Comparison of ENCODE assay signal across 11 mouse cellular contexts in genomic region chr6:52486655-52487054, GRCm38 (mm10).
DNase-seq lines count a peak whose midpoint lies in the region; ATAC-seq and TF ChIP-seq lines count a peak whose summit lies in the region.
"Had no signal": no experiment of that assay in that cellular context is flagged by ENCODE, and none has a peak within 500 bp of the region (broad histone marks: within the 10 kb centered on the region; RNA-seq: fewer than 3 reads in every experiment).

No protein-coding gene starts in this region.

- in situ Hi-C loops in CH12.LX (cut with MboI; ENCODE audit: low pct_ligation_motif_present, low pct_unique_long_range_greater_than_20kb, low sequenced_read_pairs), result no loop called here

- H3K4me3 ChIP-seq in heart, embryonic 10.5 days, result no peak overlapping the region
- H3K4me3 ChIP-seq in heart, embryonic 11.5 days (ENCODE audit: low read depth, low read length), result no peak overlapping the region
- H3K4me3 ChIP-seq in CH12.LX (replicated peaks in 1 of 3; ENCODE audit: low read depth in 2 of 3, low read length in 2 of 3, poor library complexity in 1 of 3), result no peak overlapping the region
- no peak overlapping the region for H3K4me3 ChIP-seq in heart, embryonic 15.5 days
- H3K4me3 ChIP-seq in liver, postnatal 0 days (ENCODE audit: low read depth, low read length), result no peak overlapping the region
- H3K4me3 ChIP-seq in midbrain, embryonic 10.5 days, result no peak overlapping the region

- H3K9me3 ChIP-seq in heart, embryonic 10.5 days, result no peaks in the 10 kb centered on the region
- H3K9me3 ChIP-seq in heart, embryonic 11.5 days (replicated peaks; ENCODE audit: control insufficient read depth, low read length), result no peaks in the 10 kb centered on the region
- H3K9me3 ChIP-seq in CH12.LX (replicated peaks; ENCODE audit: low read length), result no peaks in the 10 kb centered on the region
- H3K9me3 ChIP-seq in heart, embryonic 15.5 days (replicated peaks), result no peaks in the 10 kb centered on the region
- H3K9me3 ChIP-seq in liver, postnatal 0 days (ENCODE audit: low read length), result no peaks in the 10 kb centered on the region
- no peaks in the 10 kb centered on the region for H3K9me3 ChIP-seq in midbrain, embryonic 10.5 days (replicated peaks)

- DNase-seq in heart, embryonic 10.5 days (ENCODE audit: low spot score), result no peak
- no peak for DNase-seq in CH12.LX (ENCODE audit: extremely low read depth)
- no peak for DNase-seq in liver, postnatal 0 days
- DNase-seq in cerebellum, adult 9-11 months, result no peak
- DNase-seq in frontal cortex, postnatal 14 days (ENCODE audit: low spot score in 2 of 2), result no peak
- DNase-seq in midbrain, embryonic 10.5 days (ENCODE audit: low spot score), result no peak
- DNase-seq: cerebellum, postnatal 14 days; gastrocnemius, postnatal 14 days; thymus, postnatal 4 days had no signal

- H3K27ac ChIP-seq in heart, embryonic 10.5 days, result peak overlapping the region; percentile 23; the same call in 1 of the 2 replicates
- no peak overlapping the region for H3K27ac ChIP-seq in heart, embryonic 11.5 days (ENCODE audit: low read depth, low read length)
- no peak overlapping the region for H3K27ac ChIP-seq in CH12.LX (ENCODE audit: insufficient read depth, low read depth)
- peak overlapping the region; percentile 41; the same call in 1 of the 2 replicates for H3K27ac ChIP-seq in heart, embryonic 15.5 days
- peak overlapping the region; percentile 78 for H3K27ac ChIP-seq in liver, postnatal 0 days (ENCODE audit: low read depth)
- H3K27ac ChIP-seq in midbrain, embryonic 10.5 days (replicated peaks), result no peak overlapping the region

- dilution Hi-C loops in CH12.LX (cut with MboI; ENCODE audit: extremely low pct_ligation_motif_present, extremely low pct_unique_long_range_greater_than_20kb, low sequenced_read_pairs), result no loop called here

- no peak for ATAC-seq in heart, embryonic 11.5 days (replicated peaks; ENCODE audit: insufficient number of reproducible peaks, low FRiP score, low TSS enrichment)
- ATAC-seq in heart, embryonic 15.5 days (replicated peaks; ENCODE audit: insufficient number of reproducible peaks, insufficient read depth, low FRiP score, low read depth), result no peak
- ATAC-seq in liver, postnatal 0 days, result peak; percentile 38; the same call in 1 of the 2 replicates

- TF ChIP-seq EP300 in CH12.LX (IDR thresholded peaks at IDR 0.05; ENCODE audit: low read length), result no peak
- TF ChIP-seq EP300 in liver, postnatal 0 days (IDR thresholded peaks at IDR 0.05; ENCODE audit: low read depth), result no peak

- no peak for TF ChIP-seq RAD21 in CH12.LX (IDR thresholded peaks at IDR 0.05; ENCODE audit: low read depth, low read length)

- no peak overlapping the region for H3K9ac ChIP-seq in heart, embryonic 11.5 days (ENCODE audit: low read depth, low read length)
- no peak overlapping the region for H3K9ac ChIP-seq in CH12.LX (ENCODE audit: insufficient read depth, low read depth)
- no peak overlapping the region for H3K9ac ChIP-seq in heart, embryonic 15.5 days
- no peak overlapping the region for H3K9ac ChIP-seq in liver, postnatal 0 days (replicated peaks)

- no peaks in the 10 kb centered on the region for H3K36me3 ChIP-seq in heart, embryonic 10.5 days
- no peaks in the 10 kb centered on the region for H3K36me3 ChIP-seq in heart, embryonic 11.5 days (ENCODE audit: control insufficient read depth, insufficient read depth, low read length)
- no peaks in the 10 kb centered on the region for H3K36me3 ChIP-seq in CH12.LX (replicated peaks in 1 of 2; ENCODE audit: control insufficient read depth in 1 of 2, insufficient read depth in 1 of 2, low read length in 1 of 2)
- H3K36me3 ChIP-seq in heart, embryonic 15.5 days, result no peaks in the 10 kb centered on the region
- no peaks in the 10 kb centered on the region for H3K36me3 ChIP-seq in liver, postnatal 0 days (replicated peaks; ENCODE audit: insufficient read depth, low read length)
- no peaks in the 10 kb centered on the region for H3K36me3 ChIP-seq in midbrain, embryonic 10.5 days

- H3K4me1 ChIP-seq in heart, embryonic 10.5 days, result peaks cover 20% of the 10 kb centered on the region
- H3K4me1 ChIP-seq in heart, embryonic 11.5 days (ENCODE audit: control insufficient read depth, insufficient read depth, low read length), result no peaks in the 10 kb centered on the region
- peaks cover 2 to 33% of the 10 kb centered on the region in 2 experiments; a peak in 2 of 4 replicates for H3K4me1 ChIP-seq in CH12.LX (ENCODE audit: control insufficient read depth in 1 of 2, insufficient read depth in 2 of 2)
- peaks cover 12% of the 10 kb centered on the region for H3K4me1 ChIP-seq in heart, embryonic 15.5 days (replicated peaks)
- 0 out of 2 replicates have a peak, but pooled peaks cover 3% of the 10 kb centered on the region for H3K4me1 ChIP-seq in liver, postnatal 0 days (ENCODE audit: insufficient read depth)
- H3K4me1 ChIP-seq in midbrain, embryonic 10.5 days, result peaks cover 21% of the 10 kb centered on the region

- no peaks in the 10 kb centered on the region for H3K27me3 ChIP-seq in heart, embryonic 10.5 days (ENCODE audit: insufficient read depth, poor library complexity, severe bottlenecking)
- H3K27me3 ChIP-seq in heart, embryonic 11.5 days (ENCODE audit: control insufficient read depth, insufficient read depth, low read length), result no peaks in the 10 kb centered on the region
- H3K27me3 ChIP-seq in CH12.LX (replicated peaks), result no peaks in the 10 kb centered on the region
- H3K27me3 ChIP-seq in heart, embryonic 15.5 days, result no peaks in the 10 kb centered on the region
- H3K27me3 ChIP-seq in liver, postnatal 0 days (ENCODE audit: insufficient read depth, low read length), result no peaks in the 10 kb centered on the region
- no peaks in the 10 kb centered on the region for H3K27me3 ChIP-seq in midbrain, embryonic 10.5 days (ENCODE audit: low read depth, poor library complexity, severe bottlenecking)

- no peaks in the 10 kb centered on the region for H3K79me2 ChIP-seq in CH12.LX (replicated peaks; ENCODE audit: control insufficient read depth, extremely low read depth, insufficient read depth, poor library complexity, severe bottlenecking)

- no peak for TF ChIP-seq POLR2A in CH12.LX (IDR thresholded peaks at IDR 0.05; ENCODE audit: low read depth, low read length)

- H3K4me2 ChIP-seq in heart, embryonic 11.5 days, result no peak overlapping the region
- peak overlapping the region; percentile 48 for H3K4me2 ChIP-seq in CH12.LX (ENCODE audit: insufficient read depth, low read depth, poor library complexity, severe bottlenecking)
- no peak overlapping the region for H3K4me2 ChIP-seq in heart, embryonic 15.5 days
- no peak overlapping the region for H3K4me2 ChIP-seq in liver, postnatal 0 days (ENCODE audit: low read depth, low read length)

- no peak for TF ChIP-seq CTCF in CH12.LX (conservative IDR thresholded peaks at IDR 0.05 in 1 of 2, IDR thresholded peaks at IDR 0.05 in 1 of 2; ENCODE audit: low read depth in 2 of 2, low read length in 2 of 2)
- TF ChIP-seq CTCF in liver, postnatal 0 days (IDR thresholded peaks at IDR 0.05; ENCODE audit: low read depth), result no peak

- WGBS in heart, embryonic 10.5 days, result 53% methylated on average over 4 of the region's 4 CpGs
- 52% methylated on average over 4 of the region's 4 CpGs for WGBS in heart, embryonic 11.5 days (ENCODE audit: insufficient replicate concordance)
- WGBS in heart, embryonic 15.5 days, result 48% methylated on average over 4 of the region's 4 CpGs
- 45% methylated on average over 4 of the region's 4 CpGs for WGBS in liver, postnatal 0 days (ENCODE audit: insufficient replicate concordance)
- WGBS in midbrain, embryonic 10.5 days, result 83% methylated on average over 4 of the region's 4 CpGs

TF ChIP-seq in CH12.LX, 34 proteins besides CTCF, POLR2A, EP300 and RAD21:
- TF ChIP-seq KAT2A (IDR thresholded peaks at IDR 0.05; ENCODE audit: insufficient replicate concordance, low read length), result no peak
- TF ChIP-seq BHLHE40 (IDR thresholded peaks at IDR 0.05; ENCODE audit: low read depth, low read length), result no peak

Comparison
In these comparisons a context has a peak if more than half of its experiments do, and no peak if none do; other contexts are left out.
1. H3K27ac ChIP-seq: peak in heart, embryonic 10.5 days (single experiment), heart, embryonic 15.5 days (single experiment) and liver, postnatal 0 days (single experiment); none in heart, embryonic 11.5 days (single experiment), CH12.LX (single experiment) and midbrain, embryonic 10.5 days (single experiment).